Mouse (Mus musculus): ENCODE data around the gene Brk1. TPM values are rescaled to one million over a fixed set of nuclear protein-coding genes. Genes with fewer than 3 reads are reported as not detected.

Gene Brk1
- polyA plus RNA-seq, 1 experiment from 2014 or later: 227 TPM

GRCm38 (mm10) chr6:113602821-113603220 is 1.8 kb upstream of the Brk1 start:
- no peaks in the 10 kb centered on the region for H3K27me3 ChIP-seq
- no peak overlapping the region for H3K27ac ChIP-seq
- H3K4me3 ChIP-seq (replicated peaks): no peak overlapping the region
- 95% methylated on average over 6 of the region's 6 CpGs for WGBS
- peaks cover 25% of the 10 kb centered on the region for H3K4me1 ChIP-seq (replicated peaks)
- no peaks in the 10 kb centered on the region for H3K9me3 ChIP-seq
- no peak overlapping the region for H3K4me2 ChIP-seq (replicated peaks)
- H3K36me3 ChIP-seq: 0 out of 2 replicates have a peak, but pooled peaks cover 4% of the 10 kb centered on the region
- no peak for ATAC-seq
- no peak overlapping the region for H3K9ac ChIP-seq (replicated peaks)

- Histone ChIP-seq H3K4me2 (replicated peaks) (peak overlapping the region; percentile 85), H3K27me3 (no peaks in the 10 kb centered on the region), H3K9me3 (no peaks in the 10 kb centered on the region), H3K4me3 (replicated peaks) (peak overlapping the region; percentile 89), H3K4me1 (replicated peaks) (peaks cover 25% of the 10 kb centered on the region), H3K36me3 (0 out of 2 replicates have a peak, but pooled peaks cover 4% of the 10 kb centered on the region), H3K9ac (replicated peaks) (peak overlapping the region; percentile 92), H3K27ac (peak overlapping the region; percentile 53; the same call in 1 of the 2 replicates)
- no peak for ATAC-seq
- WGBS: 54% methylated on average over 12 of the region's 12 CpGs
These were observed 579 bp upstream of the Brk1 start for GRCm38 (mm10) chr6:113603993-113604392.

GRCm38 (mm10) chr6:113605224-113605545 is 613 bp downstream of the Brk1 start:
- WGBS: 3% methylated on average over 10 of the region's 10 CpGs
- Histone ChIP-seq H3K36me3 (peaks cover 5% of the 10 kb centered on the region; the same call in 1 of the 2 replicates), H3K4me3 (replicated peaks) (peak overlapping the region; percentile 89), H3K4me1 (replicated peaks) (peaks cover 24% of the 10 kb centered on the region), H3K27me3 (no peaks in the 10 kb centered on the region), H3K9me3 (no peaks in the 10 kb centered on the region), H3K4me2 (replicated peaks) (peak overlapping the region; percentile 85), H3K27ac (peak overlapping the region; percentile 68), H3K9ac (replicated peaks) (peak overlapping the region; percentile 92)
- ATAC-seq: peak; percentile 19; the same call in 1 of the 2 replicates

GRCm38 (mm10) chr6:113608871-113609270 is 4.3 kb downstream of the Brk1 start:
- WGBS: 89% methylated on average over 6 of the region's 6 CpGs
- Histone ChIP-seq H3K4me1 (replicated peaks) (peaks cover 20% of the 10 kb centered on the region), H3K9me3 (no peaks in the 10 kb centered on the region), H3K27ac (no peak overlapping the region), H3K4me2 (replicated peaks) (no peak overlapping the region), H3K27me3 (no peaks in the 10 kb centered on the region), H3K36me3 (peaks cover 18% of the 10 kb centered on the region), H3K4me3 (replicated peaks) (no peak overlapping the region), H3K9ac (replicated peaks) (no peak overlapping the region)
- ATAC-seq: no peak

GRCm38 (mm10) chr6:113609293-113609692 is 4.7 kb downstream of the Brk1 start:
- H3K9me3 ChIP-seq: no peaks in the 10 kb centered on the region
- H3K36me3 ChIP-seq: peaks cover 23% of the 10 kb centered on the region
- WGBS: 94% methylated on average over 7 of the region's 7 CpGs
- no peak overlapping the region for H3K9ac ChIP-seq (replicated peaks)
- no peak for ATAC-seq
- H3K4me1 ChIP-seq (replicated peaks): peaks cover 20% of the 10 kb centered on the region
- H3K4me2 ChIP-seq (replicated peaks): no peak overlapping the region
- H3K27ac ChIP-seq: no peak overlapping the region
- H3K27me3 ChIP-seq: no peaks in the 10 kb centered on the region
- H3K4me3 ChIP-seq (replicated peaks): no peak overlapping the region

- WGBS: 96% methylated on average over 8 of the region's 8 CpGs
- Histone ChIP-seq H3K9ac (replicated peaks) (no peak overlapping the region), H3K27ac (no peak overlapping the region), H3K4me2 (replicated peaks) (no peak overlapping the region), H3K4me3 (replicated peaks) (no peak overlapping the region), H3K9me3 (no peaks in the 10 kb centered on the region), H3K36me3 (peaks cover 50% of the 10 kb centered on the region), H3K27me3 (no peaks in the 10 kb centered on the region), H3K4me1 (replicated peaks) (no peaks in the 10 kb centered on the region)
- no peak for ATAC-seq
These were observed 7.8 kb downstream of the Brk1 start for GRCm38 (mm10) chr6:113612258-113612969.

- Histone ChIP-seq H3K4me1 (replicated peaks) (no peaks in the 10 kb centered on the region), H3K4me2 (replicated peaks) (no peak overlapping the region), H3K9ac (replicated peaks) (no peak overlapping the region), H3K27ac (no peak overlapping the region), H3K4me3 (replicated peaks) (no peak overlapping the region), H3K36me3 (peaks cover 62% of the 10 kb centered on the region), H3K27me3 (no peaks in the 10 kb centered on the region), H3K9me3 (no peaks in the 10 kb centered on the region)
- WGBS: 97% methylated on average over 7 of the region's 7 CpGs
- ATAC-seq: no peak
These were observed 9.6 kb downstream of the Brk1 start for GRCm38 (mm10) chr6:113614152-113614551.

- H3K9ac ChIP-seq (replicated peaks): no peak overlapping the region
- H3K36me3 ChIP-seq: peaks cover 62% of the 10 kb centered on the region
- ATAC-seq: no peak
- no peaks in the 10 kb centered on the region for H3K9me3 ChIP-seq
- H3K27me3 ChIP-seq: no peaks in the 10 kb centered on the region
- 97% methylated on average over 8 of the region's 8 CpGs for WGBS
- no peak overlapping the region for H3K4me3 ChIP-seq (replicated peaks)
- no peaks in the 10 kb centered on the region for H3K4me1 ChIP-seq (replicated peaks)
- H3K27ac ChIP-seq: no peak overlapping the region
- no peak overlapping the region for H3K4me2 ChIP-seq (replicated peaks)
These were observed 10.4 kb downstream of the Brk1 start for GRCm38 (mm10) chr6:113614997-113615396.

GRCm38 (mm10) chr6:113615489-113615888 is 10.9 kb downstream of the Brk1 start:
- Histone ChIP-seq H3K4me2 (replicated peaks) (no peak overlapping the region), H3K4me1 (replicated peaks) (no peaks in the 10 kb centered on the region), H3K36me3 (peaks cover 57% of the 10 kb centered on the region), H3K27ac (no peak overlapping the region), H3K27me3 (no peaks in the 10 kb centered on the region), H3K4me3 (replicated peaks) (no peak overlapping the region), H3K9ac (replicated peaks) (no peak overlapping the region), H3K9me3 (no peaks in the 10 kb centered on the region)
- ATAC-seq: no peak
- 93% methylated on average over 4 of the region's 4 CpGs for WGBS

- Histone ChIP-seq H3K36me3 (peaks cover 15% of the 10 kb centered on the region), H3K4me1 (replicated peaks) (peaks cover 20% of the 10 kb centered on the region), H3K27me3 (no peaks in the 10 kb centered on the region), H3K9me3 (no peaks in the 10 kb centered on the region), H3K27ac (peak overlapping the region; percentile 89), H3K4me2 (replicated peaks) (peak overlapping the region; percentile 58), H3K9ac (replicated peaks) (peak overlapping the region; percentile 88; the same call in 1 of the 2 replicates), H3K4me3 (replicated peaks) (peak overlapping the region; percentile 74)
- WGBS: 74% methylated on average over 5 of the region's 5 CpGs
- peak; percentile 22; the same call in 1 of the 2 replicates for ATAC-seq
These were observed 18.8 kb downstream of the Brk1 start for GRCm38 (mm10) chr6:113623386-113623785.

- Histone ChIP-seq H3K9ac (replicated peaks) (peak within 1 kb of the TSS; percentile 88), H3K27ac (peak within 1 kb of the TSS; percentile 89), H3K9me3 (no peaks in the 10 kb centered on the region), H3K4me1 (replicated peaks) (peaks cover 20% of the 10 kb centered on the region), H3K4me2 (replicated peaks) (peak within 1 kb of the TSS; percentile 58), H3K36me3 (peaks cover 17% of the 10 kb centered on the region), H3K27me3 (no peaks in the 10 kb centered on the region), H3K4me3 (replicated peaks) (peak within 1 kb of the TSS; percentile 74)
- under 1% methylated on average over 75 of the region's 76 CpGs for whole genome bisulfite sequencing
- peak; percentile 94 for ATAC-seq
These were observed 19.6 kb downstream of the Brk1 start, which contains the start of gene Vhl for GRCm38 (mm10) chr6:113623941-113624751. TSS of gene Vhl (plus strand) at chr6:113623959.

Measured in midbrain, embryonic 13.5 days (tissue).